Mouse (Mus musculus): ENCODE measurements around the gene Kalrn.

Kalrn gene

DNA sequence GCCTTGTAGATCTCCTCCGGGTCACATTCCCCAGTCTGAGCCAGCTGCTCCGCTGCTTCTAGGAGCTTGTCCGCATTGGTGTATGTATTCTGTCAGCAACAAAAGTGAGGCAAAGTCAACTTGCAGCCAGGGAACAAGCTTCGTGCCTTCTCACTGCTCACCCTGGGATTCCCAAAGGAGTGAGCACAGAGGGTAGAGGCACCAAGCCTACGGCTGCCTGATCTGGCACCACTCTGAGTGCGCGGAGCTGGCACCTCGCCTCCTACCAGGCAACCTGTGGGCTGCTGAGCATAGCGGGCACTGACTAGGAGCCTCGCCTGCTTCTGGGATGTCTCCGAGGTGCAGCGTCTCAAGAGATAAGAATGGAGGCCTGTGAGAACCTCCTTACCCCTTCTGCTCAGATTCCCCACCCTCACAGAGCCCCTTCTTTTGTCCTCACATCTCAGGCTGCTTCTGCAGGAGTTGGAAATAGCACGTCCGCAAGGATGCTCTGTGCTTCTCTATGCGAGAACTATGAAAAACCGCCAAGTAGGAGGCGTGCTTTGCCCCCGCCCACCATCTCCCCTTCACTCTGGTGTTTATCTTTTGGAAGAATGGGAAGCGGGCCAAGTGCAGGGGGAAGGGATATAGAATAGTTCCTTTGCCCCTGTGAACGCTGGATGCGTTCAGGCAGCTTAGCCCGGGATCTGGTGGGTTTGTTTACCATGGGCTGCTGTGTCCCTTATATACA is 310.4 kb downstream of the Kalrn start:
- in situ Hi-C loops (cut with MseI, MboI), result no loop called here

DNA sequence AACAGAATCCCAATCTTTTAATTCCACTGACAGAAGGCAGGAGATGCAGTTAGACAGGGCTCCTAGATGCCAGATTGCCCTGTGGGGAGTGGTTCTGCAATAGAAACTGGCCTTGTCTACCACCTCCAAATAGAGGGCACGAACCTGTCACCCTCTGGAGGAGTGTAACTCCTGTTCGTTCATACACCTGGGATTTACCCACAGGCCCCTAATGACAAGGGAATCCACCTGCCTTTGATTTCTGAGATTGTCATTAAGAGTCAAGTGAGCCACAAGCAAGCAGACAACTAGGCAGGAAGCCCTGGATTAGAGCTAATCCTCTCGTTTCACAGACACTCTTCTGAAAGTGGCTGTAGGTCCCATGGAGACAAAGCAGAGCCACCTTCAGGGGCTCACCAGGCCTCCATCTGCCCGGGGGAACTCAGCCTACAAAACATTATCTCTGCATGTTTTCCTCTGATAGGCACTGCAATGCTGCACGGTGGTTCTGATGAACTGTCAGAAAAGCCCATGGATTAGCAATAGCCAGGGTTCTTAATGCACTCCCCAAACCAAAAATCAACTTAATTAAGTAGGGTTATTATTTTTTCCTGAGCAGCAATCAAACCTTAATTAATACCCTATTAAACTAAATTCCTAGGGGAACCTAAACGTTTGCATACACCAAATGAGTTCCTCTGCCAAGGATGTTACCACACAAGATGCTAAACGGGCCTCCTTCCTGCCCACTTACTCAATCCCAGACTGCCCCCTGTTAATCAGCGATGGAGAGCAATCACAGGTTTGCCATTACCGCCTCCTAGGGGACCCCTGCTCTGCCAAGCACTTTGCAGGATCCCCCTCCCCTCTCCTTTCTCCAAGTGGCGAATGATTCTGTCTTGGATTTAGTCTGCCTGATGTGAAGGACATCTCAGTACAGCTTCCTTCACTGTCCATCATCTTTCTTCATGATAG is 312.1 kb downstream of the Kalrn start:
- in situ Hi-C loops (cut with MseI, MboI), result no loop called here

DNA sequence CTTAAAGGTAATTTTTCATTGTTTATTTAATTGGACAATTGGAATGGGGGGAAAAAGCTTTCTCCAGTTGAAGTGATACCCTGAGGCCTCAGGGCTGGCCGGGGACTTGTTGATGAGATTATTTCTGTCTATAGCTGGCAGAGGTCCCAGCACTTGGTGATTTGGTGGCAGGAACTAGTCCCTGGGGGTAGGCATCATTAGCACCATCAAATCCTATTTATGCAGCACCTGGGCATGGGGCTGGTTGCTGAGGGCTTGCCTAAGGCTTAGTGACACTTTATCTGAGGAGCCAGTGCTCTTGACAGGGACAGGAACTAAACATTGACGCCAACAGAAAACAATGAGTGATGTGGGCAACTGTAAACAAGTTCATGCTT is 318.7 kb downstream of the Kalrn start:
- in situ Hi-C loops (cut with MseI, MboI), result no loop called here

DNA sequence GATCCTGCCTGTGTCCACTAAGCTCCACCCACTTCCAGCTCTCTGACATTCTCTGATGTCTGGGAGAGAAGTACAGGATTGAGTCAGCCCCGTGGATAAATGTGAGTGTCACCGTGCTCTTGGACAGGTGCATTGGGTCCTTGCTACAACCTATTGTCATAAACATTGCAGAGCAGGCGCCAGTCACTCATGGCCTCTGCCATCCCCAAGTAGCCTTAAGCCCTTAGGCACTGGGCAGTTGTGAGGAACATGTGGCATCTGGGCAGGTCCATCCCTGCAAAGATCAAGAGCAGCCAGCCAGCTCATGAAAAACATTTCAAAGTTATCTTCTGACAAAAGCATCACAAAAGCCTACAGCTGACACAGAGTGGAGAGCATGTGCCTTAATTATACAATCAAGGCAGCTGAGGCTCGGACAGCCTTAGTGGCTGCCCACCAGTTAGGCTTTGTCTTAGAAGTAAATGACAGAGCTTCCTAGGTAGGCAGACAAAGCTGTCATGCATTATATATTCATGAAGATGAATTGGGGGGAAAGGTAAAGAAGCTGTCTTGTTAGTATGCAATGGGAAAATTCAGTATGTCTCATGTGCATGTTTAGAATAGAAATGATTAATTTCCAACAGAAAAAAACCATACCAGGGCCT is 319.2 kb downstream of the Kalrn start:
- in situ Hi-C loops (cut with MseI, MboI), result no loop called here

DNA sequence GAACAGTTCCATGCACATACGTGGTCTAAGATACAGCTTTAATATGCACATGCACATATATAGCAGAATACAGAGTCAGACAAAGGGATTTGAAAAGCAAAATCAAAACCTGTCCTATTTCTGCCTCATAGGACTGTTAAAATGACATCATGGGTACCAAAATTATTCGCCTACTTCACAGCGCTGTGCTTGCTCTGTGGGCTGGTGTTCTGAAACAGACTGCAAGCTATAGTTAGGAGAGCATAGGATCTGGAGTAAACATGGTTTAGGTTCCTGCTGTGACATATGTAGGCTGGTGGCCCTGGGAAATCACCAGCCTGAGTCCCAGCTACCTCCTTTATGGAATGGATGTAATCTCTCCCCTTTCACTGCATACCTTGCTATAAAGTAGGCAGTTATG is 320.7 kb downstream of the Kalrn start:
- in situ Hi-C loops (cut with MseI, MboI), result no loop called here

DNA sequence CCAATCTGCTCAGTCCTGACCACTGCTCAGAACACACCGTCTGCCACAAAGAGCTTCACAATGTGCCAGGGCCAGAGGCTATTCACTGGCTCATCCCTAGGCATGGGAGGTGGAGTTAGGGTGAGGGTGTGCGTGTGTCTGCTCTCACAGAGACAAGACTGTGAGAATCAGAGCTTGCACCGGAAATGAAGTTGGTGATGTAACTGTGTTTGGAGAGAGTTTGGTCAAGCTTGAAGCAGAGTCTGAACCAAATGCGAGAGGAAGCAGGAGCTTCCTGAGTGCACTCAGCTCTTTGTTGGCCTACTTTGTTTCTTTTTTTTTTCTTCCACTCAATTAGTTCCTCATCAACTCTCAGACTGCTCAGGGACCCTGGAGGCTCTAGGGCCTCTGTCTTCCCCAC is 325.1 kb downstream of the Kalrn start:
- in situ Hi-C loops (cut with MseI, MboI), result no loop called here

DNA sequence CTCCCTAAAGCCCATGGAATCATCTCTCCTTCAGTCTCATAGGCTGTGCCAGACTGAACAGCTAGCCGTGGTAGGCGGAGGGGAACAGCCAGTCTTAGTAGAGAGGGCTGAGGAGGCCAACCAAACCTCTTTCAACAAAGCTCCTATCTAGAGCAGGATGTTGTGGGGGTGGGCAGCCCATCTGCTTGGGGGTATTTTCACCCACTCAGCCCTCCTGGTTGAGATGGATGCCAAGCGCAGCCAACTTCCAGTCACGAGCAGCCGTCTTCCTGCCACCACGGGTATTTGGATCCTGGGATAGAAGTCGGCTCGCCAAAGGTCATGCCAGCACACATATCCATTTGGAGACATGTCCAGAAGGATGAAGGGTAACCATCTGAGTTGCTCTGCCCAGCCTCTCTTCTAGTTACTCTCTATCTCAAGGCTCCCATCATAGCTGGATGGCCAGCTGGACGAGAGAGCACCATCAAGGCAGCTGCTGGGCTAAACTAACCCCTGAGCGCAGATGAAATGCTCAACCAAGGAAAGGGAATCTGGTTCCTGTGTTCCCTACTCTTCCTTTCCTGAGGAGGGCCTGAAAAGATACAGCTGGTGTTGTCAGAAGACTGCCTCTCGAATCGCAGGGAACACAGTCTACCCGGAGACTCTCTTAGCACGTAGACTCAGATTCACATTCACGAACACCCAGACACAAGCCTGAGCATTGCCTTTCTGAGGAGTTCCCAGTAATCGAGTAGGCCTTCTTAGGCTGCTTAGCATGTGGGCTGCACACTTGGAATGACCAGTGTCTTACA is 331.2 kb downstream of the Kalrn start:
- in situ Hi-C loops (cut with MseI, MboI), result no loop called here

DNA sequence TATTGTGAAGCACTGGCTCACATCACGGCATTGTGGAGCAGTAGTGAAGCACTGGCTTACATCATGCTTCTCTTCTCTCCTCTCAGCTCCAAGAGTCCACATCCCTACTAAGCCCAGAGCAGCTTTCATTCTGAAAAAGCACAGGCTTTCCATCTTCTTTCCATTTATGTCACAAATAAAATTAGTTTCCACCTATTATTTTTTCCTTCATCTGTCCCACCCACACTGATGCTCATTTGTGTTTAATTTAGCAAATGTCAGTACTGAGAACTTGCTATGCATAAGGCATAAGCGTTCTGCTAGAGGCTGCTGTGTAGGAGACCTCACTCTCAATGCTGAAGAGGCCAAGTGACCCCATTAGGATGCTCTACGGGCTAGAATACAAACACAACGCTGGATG is 333.7 kb downstream of the Kalrn start:
- in situ Hi-C loops (cut with MseI, MboI), result no loop called here

DNA sequence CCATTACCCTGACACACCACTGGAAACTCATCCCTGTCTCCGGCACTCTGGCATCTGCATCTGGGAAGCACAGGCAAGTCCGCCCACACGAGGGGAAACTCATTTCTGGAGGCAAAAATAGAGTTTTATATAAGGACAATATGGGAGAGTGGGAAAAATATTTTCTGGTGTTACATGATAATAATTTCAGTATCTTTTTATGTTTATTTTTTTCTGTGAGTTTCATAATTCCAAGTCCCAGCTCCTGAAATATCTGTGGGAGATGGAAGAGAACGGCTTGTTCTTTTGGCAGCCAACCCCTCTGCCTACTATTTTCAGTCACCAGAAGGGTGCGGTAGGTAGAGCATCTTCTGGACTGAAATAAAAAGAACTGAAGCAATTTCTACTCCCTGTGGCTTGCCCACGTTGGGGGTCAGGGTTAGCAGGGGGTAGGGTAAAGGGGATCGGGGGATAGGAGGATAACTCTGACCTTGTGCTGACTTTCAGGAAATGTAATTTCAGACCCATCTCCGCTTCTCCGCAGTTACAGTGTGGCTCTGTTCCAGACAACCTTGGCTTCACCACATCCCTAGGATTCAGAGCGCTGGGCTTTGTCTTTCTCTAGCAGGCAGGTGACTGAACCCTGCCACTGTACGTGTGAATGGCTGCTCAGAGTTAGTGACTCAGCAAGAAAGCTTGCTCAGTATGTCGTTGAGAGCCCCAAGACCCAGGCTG is 336.3 kb downstream of the Kalrn start:
- in situ Hi-C loops (cut with MseI, MboI), result no loop called here

DNA sequence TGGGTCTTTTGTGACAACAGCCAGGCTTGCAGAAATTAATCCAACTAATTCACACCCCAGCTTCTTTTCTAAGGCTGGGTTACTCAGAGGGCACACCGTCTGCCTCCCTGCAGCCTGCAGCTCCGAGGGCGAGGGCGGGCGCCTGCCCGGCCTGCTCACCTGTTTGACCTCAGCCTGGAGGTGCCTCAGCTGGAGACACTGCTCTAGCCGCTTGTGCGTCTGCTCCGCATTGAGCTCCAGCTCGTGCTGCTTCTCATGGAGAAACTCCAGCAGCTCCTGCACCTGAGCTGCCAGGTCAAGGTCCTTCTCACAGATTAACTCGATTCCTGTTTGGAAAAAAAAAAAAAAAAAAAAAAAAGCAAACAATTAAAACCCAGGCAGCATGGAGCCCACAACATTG is 338.2 kb downstream of the Kalrn start:
- in situ Hi-C loops (cut with MseI, MboI), result no loop called here

DNA sequence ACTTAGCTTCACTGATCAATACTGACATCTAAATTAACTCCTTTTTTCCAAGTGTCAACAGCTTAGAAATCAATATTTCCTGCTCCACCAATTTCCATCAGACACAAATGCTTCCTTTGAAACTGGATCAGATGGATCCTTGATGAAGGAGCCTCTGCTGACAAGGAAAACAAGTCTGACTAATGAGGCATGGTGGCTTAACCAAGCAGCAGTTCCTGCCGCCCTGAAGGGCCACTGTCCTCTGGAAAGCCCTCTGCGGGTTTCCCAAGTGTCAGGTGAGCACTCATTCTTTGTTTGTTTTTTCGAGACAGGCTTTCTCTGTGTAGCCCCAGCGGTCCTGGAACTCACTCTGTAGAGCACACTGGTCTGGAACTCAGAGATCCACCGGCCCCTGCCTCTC is 341.4 kb downstream of the Kalrn start:
- in situ Hi-C loops (cut with MseI, MboI), result no loop called here

DNA sequence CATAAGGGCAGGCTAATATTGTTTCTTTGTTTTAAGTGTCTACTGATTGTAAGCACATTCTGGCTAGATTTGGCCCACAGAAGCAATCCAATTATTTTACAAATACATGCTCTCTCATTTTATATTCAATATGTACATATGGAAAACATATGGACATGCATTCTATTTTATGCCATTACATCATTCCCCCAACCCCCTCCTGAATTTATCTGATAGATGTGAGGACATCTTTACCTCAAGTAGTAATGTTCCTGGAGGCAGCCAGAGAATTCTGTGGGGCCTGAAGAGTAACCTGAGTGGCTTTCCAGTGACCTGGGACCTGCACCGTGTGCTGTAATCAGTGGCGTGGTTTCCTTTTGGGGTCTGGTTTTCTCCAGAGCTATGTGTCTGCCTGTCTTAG is 342.2 kb downstream of the Kalrn start:
- in situ Hi-C loops (cut with MseI, MboI), result no loop called here

DNA sequence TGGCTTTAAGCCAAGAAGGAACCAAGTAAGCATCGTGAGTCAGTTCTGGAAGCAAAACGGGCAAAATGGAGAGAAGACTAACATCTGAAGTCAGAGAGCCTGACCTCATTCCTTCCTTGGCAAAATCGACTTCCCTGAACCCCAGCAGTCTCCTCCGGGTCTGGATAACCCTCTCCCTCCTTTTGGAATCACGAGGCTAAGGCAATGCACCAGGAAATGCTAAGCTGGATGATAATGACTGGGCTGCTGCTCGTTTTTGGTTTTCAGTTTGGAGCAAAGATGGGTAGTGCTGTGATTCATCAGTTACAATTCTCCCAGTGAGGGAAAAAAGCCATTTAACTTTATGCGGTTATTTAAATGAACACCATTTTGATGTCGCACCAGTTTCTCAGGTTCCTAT is 344.0 kb downstream of the Kalrn start:
- in situ Hi-C loops (cut with MseI, MboI), result no loop called here

DNA sequence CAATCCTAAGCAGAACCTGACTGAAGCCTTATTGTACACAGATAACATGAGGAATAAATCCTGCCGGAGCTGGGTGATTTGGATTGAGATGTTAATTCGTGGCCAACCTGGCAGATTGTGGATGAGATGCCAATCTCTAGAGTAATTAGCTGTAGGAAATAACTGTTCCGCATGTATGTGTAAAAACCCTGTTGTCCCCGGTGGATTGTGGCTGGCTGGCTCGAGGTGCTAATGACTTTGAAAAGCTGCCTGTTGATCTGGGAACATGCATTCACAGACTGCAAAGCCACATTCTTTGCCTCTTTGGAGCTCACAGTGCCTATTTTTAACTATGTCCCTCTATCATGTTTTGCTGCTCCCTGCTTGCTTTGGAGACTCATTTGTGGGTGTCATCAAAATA is 344.7 kb downstream of the Kalrn start:
- in situ Hi-C loops (cut with MseI, MboI), result no loop called here

DNA sequence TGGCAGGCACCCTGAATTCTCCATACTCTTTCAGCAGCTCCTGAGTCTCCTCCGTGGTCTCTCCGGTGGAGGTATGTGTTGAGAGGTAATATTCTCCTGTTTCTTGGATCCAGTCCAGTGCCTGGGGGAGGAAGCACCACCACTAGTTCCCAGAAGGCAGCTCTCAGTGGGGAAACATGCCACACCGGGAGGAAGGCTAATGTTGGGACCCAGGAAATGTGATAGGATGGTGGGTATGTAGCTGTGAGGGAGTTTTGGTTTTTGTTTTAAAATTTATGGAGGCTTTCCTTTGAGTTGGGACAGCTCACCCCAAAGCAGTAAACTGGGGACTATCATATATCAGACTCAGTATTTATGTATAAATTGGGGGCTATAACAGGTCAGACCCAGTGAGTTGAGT is 361.2 kb downstream of the Kalrn start:
- in situ Hi-C loops (cut with MseI, MboI), result no loop called here

DNA sequence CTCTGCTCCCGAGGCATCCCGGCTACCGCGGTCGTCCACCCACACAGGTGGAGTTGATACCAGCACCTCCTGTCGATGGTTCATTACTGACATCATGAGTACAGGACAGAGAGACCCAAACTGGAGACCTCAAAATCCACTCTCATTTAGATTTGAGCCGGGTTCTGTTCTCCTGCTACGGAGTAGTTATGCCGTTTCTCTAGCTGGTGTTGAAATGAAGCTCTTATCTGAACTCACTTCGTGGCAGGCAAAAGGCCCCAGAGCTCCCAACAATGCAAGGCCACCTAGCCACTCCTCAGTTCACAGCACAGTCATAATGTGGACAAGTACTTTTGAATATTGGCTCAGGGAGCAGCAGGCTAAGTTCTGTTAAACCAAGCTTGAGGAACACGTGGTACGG is 362.1 kb downstream of the Kalrn start:
- in situ Hi-C loops (cut with MseI, MboI), result no loop called here

DNA sequence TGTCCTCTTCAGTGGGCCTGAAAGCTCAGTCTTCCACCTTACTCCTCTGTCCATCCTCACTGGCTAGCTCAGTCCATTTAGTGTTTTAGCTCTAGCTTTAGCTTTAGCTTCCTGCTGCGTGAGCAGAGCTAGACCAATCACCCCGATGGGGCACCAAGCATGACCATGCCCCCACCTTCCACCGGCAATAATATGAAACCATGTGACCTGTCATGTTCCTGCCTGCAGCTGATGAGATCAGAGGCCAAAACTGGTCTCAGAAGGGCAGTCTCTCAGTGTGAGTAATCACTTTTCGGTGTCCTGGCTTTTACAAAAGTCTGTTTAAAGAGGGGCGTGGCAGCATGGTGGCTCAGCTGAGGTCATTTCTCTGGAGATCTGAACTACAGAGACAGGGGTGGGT is 364.6 kb downstream of the Kalrn start:
- in situ Hi-C loops (cut with MseI, MboI), result no loop called here

DNA sequence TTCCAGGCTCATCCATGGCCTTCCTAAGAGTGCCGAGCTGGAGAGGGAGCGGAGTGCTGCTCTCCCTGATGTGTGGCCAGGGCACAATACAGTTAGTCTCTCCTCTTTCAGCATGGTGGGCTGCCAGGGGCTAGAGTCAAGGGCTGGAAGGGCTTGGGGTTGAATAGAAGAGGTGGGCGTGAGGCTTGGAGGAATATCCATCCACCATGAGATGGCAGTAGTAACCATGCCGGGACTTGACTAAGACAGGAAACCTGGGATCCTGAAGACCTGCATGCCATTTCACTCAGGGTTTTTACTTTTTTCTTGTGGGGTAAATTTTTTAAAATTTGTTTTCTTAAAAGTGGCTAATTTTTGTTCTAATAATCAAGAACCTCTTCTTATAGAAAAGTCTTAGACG is 365.4 kb downstream of the Kalrn start:
- in situ Hi-C loops (cut with MseI, MboI), result no loop called here

DNA sequence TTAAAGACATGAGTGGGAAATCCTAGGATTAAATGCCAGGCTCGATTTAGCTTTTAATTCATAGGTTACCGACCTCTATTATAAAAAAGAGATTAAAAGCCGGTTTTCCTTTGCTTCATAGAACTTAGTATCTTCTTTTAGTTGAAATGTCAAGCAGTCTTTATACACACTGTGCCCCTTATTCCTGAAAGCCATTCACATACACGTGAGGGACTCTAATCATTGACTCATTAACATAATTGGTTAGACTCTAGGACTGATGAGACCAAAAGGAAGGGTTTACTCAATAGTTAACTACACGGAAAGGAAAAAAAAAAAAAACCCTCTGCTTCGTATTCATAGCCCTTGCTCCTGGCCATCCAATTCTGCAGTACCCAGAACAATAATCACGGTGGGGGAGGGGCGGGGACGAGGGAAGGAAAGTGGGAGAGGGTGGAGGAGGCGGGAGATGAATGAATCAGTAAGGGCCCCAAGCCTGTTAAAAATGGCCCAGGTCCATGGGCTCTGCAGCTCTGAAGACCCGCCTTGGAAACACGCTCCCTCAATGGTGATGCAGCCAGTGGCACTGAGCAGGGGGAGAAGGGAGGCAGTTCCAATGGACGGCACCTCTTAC is 368.7 kb downstream of the Kalrn start:
- in situ Hi-C loops (cut with MseI, MboI), result no loop called here

DNA sequence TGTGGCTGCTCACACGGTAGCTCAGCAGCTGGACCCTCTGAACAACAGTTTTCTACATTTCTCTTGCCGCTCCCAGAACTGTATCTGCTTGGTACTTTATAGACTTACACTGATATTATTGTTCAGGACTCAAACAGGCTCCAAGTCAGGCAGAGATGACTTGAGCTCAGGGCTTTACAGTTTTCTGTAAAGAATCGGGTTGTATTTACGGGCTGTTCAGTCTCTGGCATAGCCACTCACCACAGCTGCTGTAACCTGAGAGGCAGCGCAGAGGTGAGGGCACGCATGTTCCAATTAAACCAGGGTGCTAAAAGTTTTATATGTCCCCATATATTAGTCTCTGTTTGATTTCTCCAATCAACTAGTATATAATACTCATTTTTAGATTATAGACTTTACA is 373.8 kb downstream of the Kalrn start:
- in situ Hi-C loops (cut with MseI, MboI), result no loop called here

All from mouse trophoblast stem cell (cell line).